Comparison of ENCODE assay signal across 8 mouse cellular contexts in the genomic region with DNA sequence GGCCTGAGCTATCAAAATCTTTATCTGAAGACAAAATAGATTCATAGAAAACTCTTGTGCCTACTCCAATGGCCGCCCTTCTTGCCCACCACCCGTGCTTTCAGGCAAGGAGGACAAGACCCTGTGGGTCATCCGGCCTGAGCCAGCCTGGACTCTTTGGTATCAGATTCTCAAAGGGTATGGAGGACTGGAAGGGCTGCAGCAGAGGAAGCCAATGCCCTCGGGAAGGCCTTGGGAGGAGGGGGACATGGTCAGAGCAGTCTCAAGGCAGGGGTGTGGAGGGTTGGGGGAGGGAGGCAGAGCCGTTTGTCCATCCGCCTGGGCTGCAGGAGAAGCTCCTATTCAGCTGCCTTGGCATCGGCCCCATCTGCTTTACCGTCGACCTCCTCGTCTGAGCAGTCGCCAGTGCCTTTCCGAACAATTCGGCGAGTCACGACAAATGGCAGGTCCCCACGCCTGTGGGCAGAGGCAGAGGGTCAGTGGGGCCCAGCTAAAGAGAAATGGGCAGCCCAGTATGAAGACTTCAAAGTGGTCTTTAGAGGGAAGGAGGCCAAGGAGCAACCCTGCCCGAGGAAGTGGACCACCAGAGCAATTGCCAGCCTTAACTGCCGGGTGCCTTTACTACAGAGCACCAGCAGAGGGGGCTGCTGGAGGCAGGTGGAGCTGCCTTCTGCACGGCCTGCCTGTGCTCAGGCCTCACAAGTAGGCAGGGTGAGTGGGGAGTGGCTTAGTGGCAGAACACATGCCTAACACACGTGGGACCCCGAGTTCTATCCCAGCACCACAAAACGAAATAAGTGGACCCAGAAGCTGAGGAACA. TPM values are rescaled to one million over a fixed set of nuclear protein-coding genes. Genes with fewer than 3 reads are reported as not detected.
A peak's percentile ranks its signal among the peaks of the same experiment; 100 is the strongest.
DNase-seq lines count a peak whose midpoint lies in the region; ATAC-seq and TF ChIP-seq lines count a peak whose summit lies in the region.

No protein-coding gene starts in this region.

- DNase-seq in gastrocnemius, adult 18-20 months (ENCODE audit: low spot score), result peak; percentile 32
- no peak for DNase-seq in gastrocnemius, postnatal 36 days
- DNase-seq in spleen, adult 2 months (ENCODE audit: low read depth in 1 of 2, low spot score in 2 of 2), result peak; percentile 25 to 42
- no peak for DNase-seq in spleen, adult 12 weeks (ENCODE audit: low spot score)
- peak; percentile 67 for DNase-seq in embryo, embryonic 10.5 days (ENCODE audit: low spot score)
- DNase-seq in limb, embryonic 14.5 days (ENCODE audit: low spot score), result peak; percentile 36
- DNase-seq in skeletal muscle tissue, adult 2 months (ENCODE audit: low read depth, low spot score), result peak; percentile 56
- DNase-seq in urinary bladder, postnatal 36 days (ENCODE audit: low spot score in 2 of 2), result no peak

- WGBS in spleen, adult 2 months, result 76% methylated on average over 22 of the region's 22 CpGs
- WGBS in limb, embryonic 14.5 days, result 72% methylated on average over 22 of the region's 22 CpGs

- H3K36me3 ChIP-seq in spleen, adult 2 months (ENCODE audit: control insufficient read depth, insufficient read depth, low read length), result peaks cover 64% of the 10 kb centered on the region
- peaks cover 65% of the 10 kb centered on the region for H3K36me3 ChIP-seq in limb, embryonic 14.5 days (ENCODE audit: control insufficient read depth, insufficient read depth, low read length)

- no peak for ATAC-seq in limb, embryonic 14.5 days (ENCODE audit: low FRiP score, low read depth)

- H3K4me3 ChIP-seq in spleen, adult 2 months (ENCODE audit: extremely low read depth, insufficient read depth, insufficient read length), result no peak overlapping the region
- no peak overlapping the region for H3K4me3 ChIP-seq in limb, embryonic 14.5 days (replicated peaks; ENCODE audit: low read length)

- intact Hi-C loops in gastrocnemius, postnatal 36 days (cut with DNase I), result no loop called here

- no peak overlapping the region for H3K4me2 ChIP-seq in limb, embryonic 14.5 days (replicated peaks; ENCODE audit: low read depth, low read length, severe bottlenecking)

- TF ChIP-seq POLR2A in spleen, adult 2 months (IDR thresholded peaks at IDR 0.05; ENCODE audit: low read depth, low read length), result no peak
- TF ChIP-seq POLR2A in limb, embryonic 14.5 days (IDR thresholded peaks at IDR 0.05; ENCODE audit: borderline replicate concordance, extremely low read depth, insufficient read depth, insufficient read length), result no peak

- H3K27ac ChIP-seq in spleen, adult 2 months (ENCODE audit: insufficient read depth, low read length), result no peak overlapping the region
- H3K27ac ChIP-seq in limb, embryonic 14.5 days (replicated peaks; ENCODE audit: low read depth, low read length), result no peak overlapping the region

- TF ChIP-seq CTCF in spleen, adult 2 months (IDR thresholded peaks at IDR 0.05; ENCODE audit: extremely low read depth, insufficient read depth, insufficient read length, insufficient replicate concordance), result peak; percentile 63; the same call in 1 of the 2 replicates

- H3K27me3 ChIP-seq in spleen, adult 2 months (ENCODE audit: control insufficient read depth, insufficient read depth, low read length), result no peaks in the 10 kb centered on the region
- no peaks in the 10 kb centered on the region for H3K27me3 ChIP-seq in limb, embryonic 14.5 days (ENCODE audit: control insufficient read depth, insufficient read depth, low read length)

- no peaks in the 10 kb centered on the region for H3K9me3 ChIP-seq in limb, embryonic 14.5 days (ENCODE audit: control insufficient read depth, low read length)

- H3K9ac ChIP-seq in limb, embryonic 14.5 days (ENCODE audit: low read depth, low read length, severe bottlenecking), result no peak overlapping the region

- H3K4me1 ChIP-seq in spleen, adult 2 months (ENCODE audit: control insufficient read depth, insufficient read depth, insufficient read length), result no peaks in the 10 kb centered on the region
- no peaks in the 10 kb centered on the region for H3K4me1 ChIP-seq in limb, embryonic 14.5 days (ENCODE audit: control insufficient read depth, insufficient read depth, low read length)

RNA-seq across cellular contexts. Expression of gene Apol8, which starts 5.0 kb away (rescaled TPM):
- under 1 TPM; 0.07 to 0.73 TPM for total RNA-seq in gastrocnemius, adult 18-20 months (2021)
- under 1 TPM in 1 of 2 experiments, not detected in 1; 0.47 TPM for total RNA-seq in gastrocnemius, postnatal 36 days (2021)
- 4.3 and 5.9 TPM in 2 replicates for polyA plus RNA-seq in spleen, adult 2 months (2012; rRNA removed)
- 0.14 and 0.19 TPM in 2 replicates for polyA plus RNA-seq in limb, embryonic 14.5 days (2012; rRNA removed)
- polyA plus RNA-seq in limb, embryonic 14.5 days (2014; fragmentation: Nextera tagmentation; extraction: Ambion mirVana), result not detected in 2 replicates

RNA-seq across cellular contexts. Expression of gene Apol9b, which starts 32.9 kb away (rescaled TPM):
- not detected for total RNA-seq in gastrocnemius, adult 18-20 months (2021)
- not detected for total RNA-seq in gastrocnemius, postnatal 36 days (2021)
- 1.4 and 2.7 TPM in 2 replicates for polyA plus RNA-seq in spleen, adult 2 months (2012; rRNA removed)
- 0.09 and 0.22 TPM in 2 replicates for polyA plus RNA-seq in limb, embryonic 14.5 days (2012; rRNA removed)
- 0.12 TPM in 1 of 2 replicates, not detected in the other for polyA plus RNA-seq in limb, embryonic 14.5 days (2014; fragmentation: Nextera tagmentation; extraction: Ambion mirVana)

Comparison
In these comparisons a context has a peak if more than half of its experiments do, and no peak if none do; other contexts are left out.
1. DNase-seq: peak in gastrocnemius, adult 18-20 months (single experiment), spleen, adult 2 months (2 of 2), embryo, embryonic 10.5 days (single experiment), limb, embryonic 14.5 days (single experiment) and skeletal muscle tissue, adult 2 months (single experiment); none in gastrocnemius, postnatal 36 days (0 of 2), spleen, adult 12 weeks (single experiment) and urinary bladder, postnatal 36 days (0 of 2).